Mouse (Mus musculus) embryonic facial prominence, embryonic 12.5 days (tissue): ENCODE measurements around the gene Eef1akmt3. TPM values are rescaled to one million over a fixed set of nuclear protein-coding genes. Genes with fewer than 3 reads are reported as not detected.

Experiments used
- ATAC-seq: fragments of 200-750 bp; cut with Nextera tagmentation; 2 replicates; pipeline ENCODE4 v1.8.0; 2017; ENCODE audit not compliant: insufficient number of reproducible peaks, insufficient read depth, low FRiP score, low TSS enrichment
- H3K27ac ChIP-seq: fragments of 300-500 bp; sonication (generic); 2 replicates; pipeline ENCODE4 v1.5.1; 2016; ENCODE audit warnings: mild to moderate bottlenecking
- H3K27me3 ChIP-seq: fragments of 300-500 bp; sonication (generic); 2 replicates; pipeline ENCODE4 v1.6.1; 2016; ENCODE audit warnings: mild to moderate bottlenecking, moderate library complexity
- H3K36me3 ChIP-seq: fragments of 300-500 bp; sonication (generic); 2 replicates; pipeline ENCODE4 v1.6.1; 2016; ENCODE audit warnings: mild to moderate bottlenecking
- H3K4me1 ChIP-seq: fragments of 300-500 bp; sonication (generic); 2 replicates; pipeline ENCODE4 v1.6.1; 2016
- H3K4me2 ChIP-seq: fragments of 300-500 bp; sonication (generic); replicated peaks from 2 replicates; pipeline ENCODE4 v1.6.1; 2016; ENCODE audit warnings: mild to moderate bottlenecking, moderate library complexity
- H3K4me3 ChIP-seq: fragments of 300-500 bp; sonication (generic); 2 replicates; pipeline ENCODE4 v1.5.1; 2016; ENCODE audit warnings: mild to moderate bottlenecking
- H3K9ac ChIP-seq: fragments of 300-500 bp; sonication (generic); 2 replicates; pipeline ENCODE4 v1.6.1; 2016; ENCODE audit warnings: mild to moderate bottlenecking, moderate library complexity
- H3K9me3 ChIP-seq: fragments of 300-500 bp; sonication (generic); 2 replicates; pipeline ENCODE4 v1.6.1; 2016; ENCODE audit warnings: mild to moderate bottlenecking, moderate library complexity
- WGBS: fragments of 180-500 bp; shearing (Covaris S2); methylation state at CpG from one replicate; pipeline ENCODE4 v1.1.7; 2016; 5-methylcytosine and 5-hydroxymethylcytosine counted together
- polyA plus RNA-seq: library from polyadenylated mRNA; unstranded; fragments of >200 nt; fragmentation: Nextera tagmentation; extraction: Ambion mirVana; gene quantifications from 2 replicates; pipeline ENCODE4 v1.2.1, GENCODE M21; 2016

Eef1akmt3 gene
- polyA plus RNA-seq, 1 experiment from 2014 or later = 0.45 TPM

DNA sequence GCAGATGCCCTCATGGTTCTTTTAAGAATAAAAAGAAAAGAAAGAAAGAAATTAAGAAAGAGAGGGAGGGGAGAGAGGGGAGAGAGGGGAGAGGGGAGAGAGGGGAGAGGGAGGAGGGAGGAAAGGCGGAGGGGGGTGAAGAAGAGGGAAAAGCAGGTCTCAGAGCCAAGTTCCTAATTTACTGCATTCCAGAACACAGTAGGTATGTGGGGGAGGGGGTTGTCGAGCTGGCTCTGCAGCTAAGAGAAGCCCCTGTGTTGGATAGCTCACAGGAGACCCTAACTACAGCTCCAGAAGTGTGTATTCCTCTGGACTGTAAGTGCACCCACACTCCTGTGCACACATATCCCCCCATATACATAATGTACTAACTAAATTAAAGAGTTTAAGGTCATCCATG is 24.2 kb downstream of the Eef1akmt3 start:
- no peak overlapping the region for H3K27ac ChIP-seq
- H3K27me3 ChIP-seq = no peaks in the 10 kb centered on the region
- WGBS = 7% methylated on average over 2 of the region's 2 CpGs
- H3K36me3 ChIP-seq = peaks cover 4% of the 10 kb centered on the region; the same call in 1 of the 2 replicates
- ATAC-seq = no peak; the same call in 1 of the 2 replicates
- no peak overlapping the region for H3K4me3 ChIP-seq
- no peaks in the 10 kb centered on the region; the same call in 1 of the 2 replicates for H3K4me1 ChIP-seq
- H3K9ac ChIP-seq = no peak overlapping the region
- H3K4me2 ChIP-seq = no peak overlapping the region
- no peaks in the 10 kb centered on the region for H3K9me3 ChIP-seq

DNA sequence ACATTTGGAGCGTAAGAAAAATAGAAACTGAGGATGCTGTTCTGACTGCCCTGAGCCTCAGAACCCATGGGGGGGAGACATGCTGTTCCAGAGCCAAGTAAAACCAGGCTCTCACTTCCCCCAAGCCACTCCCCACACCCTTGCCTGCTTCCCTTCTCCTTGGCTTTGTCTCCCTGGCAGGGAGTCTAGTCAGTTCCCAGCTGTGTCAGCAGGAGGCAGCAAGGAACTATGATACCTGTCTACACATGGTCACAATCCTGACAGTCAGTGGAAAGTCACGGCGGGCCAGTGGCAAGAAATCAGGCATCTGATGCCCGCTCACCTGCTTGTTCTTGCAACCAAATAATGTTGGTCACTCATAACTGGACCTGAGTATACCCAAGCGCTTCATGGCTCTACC is 24.8 kb downstream of the Eef1akmt3 start:
- Histone ChIP-seq H3K4me1 (no peaks in the 10 kb centered on the region; the same call in 1 of the 2 replicates), H3K4me3 (no peak overlapping the region), H3K4me2 (no peak overlapping the region), H3K9me3 (no peaks in the 10 kb centered on the region), H3K9ac (no peak overlapping the region), H3K27ac (no peak overlapping the region), H3K36me3 (no peaks in the 10 kb centered on the region), H3K27me3 (no peaks in the 10 kb centered on the region)
- ATAC-seq = no peak
- WGBS = 56% methylated on average over 5 of the region's 5 CpGs

DNA sequence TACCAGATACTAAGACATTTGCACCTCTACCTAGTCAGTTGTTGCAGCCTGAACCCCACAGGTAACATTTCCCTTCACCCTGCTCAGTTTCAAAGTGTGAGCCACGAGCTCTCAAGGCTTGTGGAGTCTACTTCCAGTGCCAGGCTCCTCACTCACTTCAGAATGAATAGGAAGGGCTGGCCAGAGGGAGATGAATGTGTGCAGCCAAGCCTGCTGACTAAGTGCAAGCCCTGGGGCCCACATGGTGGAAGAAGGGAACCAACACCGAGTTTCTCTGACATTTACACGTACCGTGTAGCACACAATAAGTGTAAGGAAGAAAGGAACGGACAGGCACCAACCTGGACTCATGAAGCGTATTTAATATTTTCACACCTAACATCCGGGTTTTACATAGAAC is 37.5 kb downstream of the Eef1akmt3 start:
- WGBS = 85% methylated on average over 7 of the region's 7 CpGs
- Histone ChIP-seq H3K4me1 (no peaks in the 10 kb centered on the region; the same call in 1 of the 2 replicates), H3K4me2 (no peak overlapping the region), H3K27me3 (no peaks in the 10 kb centered on the region), H3K36me3 (peaks cover 12% of the 10 kb centered on the region), H3K4me3 (no peak overlapping the region), H3K27ac (no peak overlapping the region), H3K9ac (no peak overlapping the region), H3K9me3 (no peaks in the 10 kb centered on the region)
- no peak for ATAC-seq

DNA sequence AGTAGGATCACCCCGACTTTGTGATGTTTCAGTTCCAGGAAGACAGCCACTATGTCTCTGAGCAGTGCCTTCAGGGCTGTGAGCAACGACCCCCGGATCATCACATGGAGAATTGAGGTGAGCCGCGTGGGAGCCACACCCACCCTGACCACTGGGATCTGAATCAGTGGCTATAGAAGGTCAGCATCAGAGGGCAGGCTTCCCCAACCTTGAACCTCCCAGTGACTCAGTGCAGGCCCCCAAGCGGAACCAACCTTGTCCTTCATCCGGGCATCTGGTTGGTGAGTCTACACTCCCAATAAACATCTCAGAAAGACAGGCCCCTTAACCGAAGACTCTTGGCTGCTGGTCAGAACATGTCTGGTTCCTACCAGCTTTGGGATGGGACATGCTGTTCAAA is 38.0 kb downstream of the Eef1akmt3 start:
- H3K4me3 ChIP-seq = no peak overlapping the region
- no peaks in the 10 kb centered on the region; the same call in 1 of the 2 replicates for H3K4me1 ChIP-seq
- no peak overlapping the region for H3K27ac ChIP-seq
- WGBS = 86% methylated on average over 8 of the region's 8 CpGs
- H3K4me2 ChIP-seq = no peak overlapping the region
- no peaks in the 10 kb centered on the region for H3K27me3 ChIP-seq
- H3K36me3 ChIP-seq = peaks cover 17% of the 10 kb centered on the region
- no peak overlapping the region for H3K9ac ChIP-seq
- ATAC-seq = no peak
- no peaks in the 10 kb centered on the region for H3K9me3 ChIP-seq

DNA sequence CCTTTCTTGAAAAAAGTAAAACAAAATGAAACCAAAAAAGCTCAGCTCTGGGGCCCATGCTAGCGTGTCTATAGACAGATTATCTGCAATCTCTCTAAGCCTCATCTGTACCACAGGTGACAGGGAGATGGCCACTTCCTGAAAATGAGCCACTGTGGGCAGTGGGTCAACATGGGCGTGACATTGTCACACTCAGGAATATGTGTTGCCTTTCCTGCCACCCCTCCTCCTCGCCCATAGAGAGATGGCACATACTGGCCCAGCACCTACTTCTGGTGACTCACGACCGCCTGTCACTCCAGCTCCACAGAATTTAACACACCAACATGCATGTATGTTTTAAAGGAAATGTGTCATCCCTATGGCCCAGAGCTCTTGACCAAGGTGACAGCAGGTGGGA is 38.5 kb downstream of the Eef1akmt3 start:
- no peak overlapping the region for H3K27ac ChIP-seq
- 91% methylated on average over 5 of the region's 5 CpGs for WGBS
- no peak for ATAC-seq
- H3K4me3 ChIP-seq = no peak overlapping the region
- H3K27me3 ChIP-seq = no peaks in the 10 kb centered on the region
- H3K36me3 ChIP-seq = peaks cover 23% of the 10 kb centered on the region
- no peak overlapping the region for H3K9ac ChIP-seq
- H3K4me2 ChIP-seq = no peak overlapping the region
- no peaks in the 10 kb centered on the region; the same call in 1 of the 2 replicates for H3K4me1 ChIP-seq
- no peaks in the 10 kb centered on the region for H3K9me3 ChIP-seq

DNA sequence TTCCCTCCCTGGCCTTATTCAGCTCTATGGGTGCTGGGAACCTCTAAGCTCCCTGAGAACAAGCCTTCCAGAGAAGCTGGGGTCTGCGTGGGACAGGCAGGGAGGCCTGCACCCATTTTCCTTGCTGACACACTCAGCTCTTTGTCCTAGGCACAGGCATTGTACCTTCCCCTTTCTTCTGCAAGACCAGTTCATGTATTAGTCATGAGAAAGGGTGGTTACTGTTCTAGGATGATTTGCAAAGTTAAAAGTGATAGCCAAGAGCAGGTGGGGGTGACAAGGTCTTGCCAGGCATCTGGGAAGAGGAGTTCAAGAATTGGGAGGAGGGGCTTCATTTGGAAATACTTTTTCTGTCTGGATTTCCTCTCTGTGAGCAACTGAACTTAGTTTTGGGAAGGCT is 39.3 kb downstream of the Eef1akmt3 start:
- no peaks in the 10 kb centered on the region for H3K9me3 ChIP-seq
- no peak for ATAC-seq
- H3K27ac ChIP-seq = no peak overlapping the region
- no peak overlapping the region for H3K9ac ChIP-seq
- no peak overlapping the region for H3K4me3 ChIP-seq
- 81% methylated on average over 1 of the region's 1 CpGs for WGBS
- no peak overlapping the region for H3K4me2 ChIP-seq
- peaks cover 30% of the 10 kb centered on the region for H3K36me3 ChIP-seq
- H3K4me1 ChIP-seq = no peaks in the 10 kb centered on the region; the same call in 1 of the 2 replicates
- H3K27me3 ChIP-seq = no peaks in the 10 kb centered on the region

DNA sequence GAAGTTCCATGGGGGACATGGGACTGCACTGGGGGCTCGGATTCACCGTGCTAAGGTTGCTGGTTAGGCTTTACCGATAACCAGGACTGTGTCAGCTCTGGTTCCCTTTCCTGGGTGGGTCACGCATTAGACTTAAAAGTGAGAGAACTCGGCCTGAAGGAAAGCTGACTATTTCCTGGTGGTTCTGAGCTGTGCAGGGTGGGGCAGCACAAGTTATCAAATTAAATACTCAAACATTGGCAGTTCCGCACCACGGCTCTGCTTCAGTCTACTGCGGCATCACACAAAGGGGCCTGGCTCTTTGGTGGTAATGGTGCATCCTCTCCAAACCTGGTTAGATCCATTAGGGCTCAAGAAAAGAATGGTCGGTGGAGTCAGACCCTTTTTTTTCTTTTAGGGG is 40.0 kb downstream of the Eef1akmt3 start:
- Histone ChIP-seq H3K27me3 (no peaks in the 10 kb centered on the region), H3K4me3 (no peak overlapping the region), H3K36me3 (peaks cover 30% of the 10 kb centered on the region), H3K9ac (no peak overlapping the region), H3K9me3 (no peaks in the 10 kb centered on the region), H3K4me1 (no peaks in the 10 kb centered on the region; the same call in 1 of the 2 replicates), H3K27ac (no peak overlapping the region), H3K4me2 (no peak overlapping the region)
- 83% methylated on average over 9 of the region's 9 CpGs for WGBS
- ATAC-seq = no peak

DNA sequence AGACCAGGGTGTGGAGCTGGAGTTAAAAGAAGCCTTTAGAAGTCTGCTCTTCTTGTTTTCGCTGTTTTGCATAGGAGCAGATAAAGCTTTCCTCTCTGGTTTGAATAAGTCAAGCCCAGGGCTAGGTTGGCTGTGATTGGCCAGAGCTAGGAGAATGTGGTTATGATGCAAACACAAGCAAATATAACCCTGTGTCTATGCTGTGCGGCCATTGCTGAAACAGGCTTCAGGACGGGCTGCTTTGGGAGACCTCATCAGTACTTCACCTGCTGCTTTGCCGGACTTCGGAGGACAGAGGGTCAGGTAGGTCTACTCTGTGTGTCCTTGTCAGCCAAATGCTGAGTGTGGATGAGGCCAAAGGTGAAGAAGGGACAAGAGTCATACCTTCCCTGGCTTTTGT is 40.8 kb downstream of the Eef1akmt3 start, which contains the start of gene Avil:
TSS of gene Avil (plus strand) at position 181 of the 400 bp plus-strand sequence.
- H3K4me3 ChIP-seq = no peak within 1 kb of the TSS
- no peaks in the 10 kb centered on the region; the same call in 1 of the 2 replicates for H3K4me1 ChIP-seq
- no peaks in the 10 kb centered on the region for H3K9me3 ChIP-seq
- H3K9ac ChIP-seq = no peak within 1 kb of the TSS
- 0 out of 2 replicates have a peak within 1 kb of the TSS, but pooled peaks have one; percentile 51 for H3K27ac ChIP-seq
- no peak for ATAC-seq
- no peak within 1 kb of the TSS for H3K4me2 ChIP-seq
- 83% methylated on average over 5 of the region's 5 CpGs for WGBS
- peaks cover 37% of the 10 kb centered on the region for H3K36me3 ChIP-seq
- no peaks in the 10 kb centered on the region for H3K27me3 ChIP-seq

DNA sequence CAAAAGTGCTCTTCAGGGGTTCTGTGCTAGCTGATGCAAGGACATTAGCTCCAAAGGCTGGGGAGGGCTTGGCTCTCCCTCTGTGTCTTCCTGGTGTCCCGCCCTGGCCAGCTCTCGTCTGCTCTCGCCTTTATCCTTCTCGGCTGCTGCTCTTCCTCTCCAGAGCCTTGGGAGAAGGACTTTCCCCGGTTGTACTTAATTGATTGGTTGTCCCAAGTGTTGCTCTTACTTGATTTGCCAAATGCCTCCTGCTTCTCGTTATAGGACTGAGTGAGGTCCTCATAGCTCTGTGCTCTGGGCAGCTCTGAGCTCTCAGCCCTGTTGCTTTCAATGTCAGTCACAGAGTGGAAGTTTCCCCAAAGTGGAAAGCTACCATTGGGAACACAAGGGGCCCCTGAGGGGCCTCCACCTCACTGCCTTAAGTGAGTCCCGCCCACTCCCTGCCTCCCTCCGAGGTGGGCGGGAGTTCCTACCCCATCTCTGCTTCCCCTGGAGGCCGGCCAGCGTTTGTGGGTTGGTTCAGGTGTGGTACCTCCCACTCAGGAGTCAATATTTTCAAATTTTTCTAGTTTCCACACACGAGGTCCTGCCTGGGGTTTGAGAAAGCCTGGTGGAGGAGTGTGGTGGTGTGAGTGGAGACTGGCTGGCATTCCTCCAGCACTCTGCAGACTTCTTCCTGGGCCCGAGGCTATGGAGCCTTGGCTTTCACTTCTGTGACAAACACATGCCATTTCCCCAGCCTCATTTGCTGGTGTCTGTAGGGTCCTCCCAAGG is 43.8 kb downstream of the Eef1akmt3 start:
- Histone ChIP-seq H3K27ac (no peak overlapping the region), H3K4me1 (no peaks in the 10 kb centered on the region; the same call in 1 of the 2 replicates), H3K9ac (no peak overlapping the region), H3K4me3 (no peak overlapping the region), H3K4me2 (no peak overlapping the region), H3K36me3 (peaks cover 67% of the 10 kb centered on the region), H3K27me3 (no peaks in the 10 kb centered on the region), H3K9me3 (no peaks in the 10 kb centered on the region)
- no peak for ATAC-seq
- WGBS = 71% methylated on average over 13 of the region's 13 CpGs

DNA sequence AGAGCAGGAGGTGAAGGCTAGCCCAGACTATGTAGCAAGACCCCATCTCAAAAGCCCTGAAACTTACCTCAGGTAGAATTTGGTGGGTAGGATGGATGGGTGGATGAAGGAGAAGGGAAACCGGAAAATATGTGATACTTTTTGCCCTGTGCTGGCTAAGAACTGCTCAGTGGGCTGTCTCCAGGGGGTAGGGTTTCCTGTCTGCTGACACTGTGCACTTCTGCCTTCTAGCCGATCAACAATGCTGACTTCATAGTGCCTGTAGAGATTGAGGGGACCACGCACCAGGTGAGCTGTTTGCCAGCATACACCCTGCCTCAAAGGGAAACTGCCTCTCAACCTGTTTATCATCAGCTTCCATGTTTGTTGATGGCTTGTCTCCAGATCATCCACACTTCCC is 47.7 kb downstream of the Eef1akmt3 start:
- Histone ChIP-seq H3K9ac (no peak overlapping the region), H3K4me2 (no peak overlapping the region), H3K4me3 (no peak overlapping the region), H3K27me3 (no peaks in the 10 kb centered on the region), H3K36me3 (peaks cover 68% of the 10 kb centered on the region), H3K9me3 (no peaks in the 10 kb centered on the region), H3K4me1 (peaks cover 5% of the 10 kb centered on the region; the same call in 1 of the 2 replicates), H3K27ac (no peak overlapping the region)
- WGBS = 91% methylated on average over 3 of the region's 3 CpGs
- ATAC-seq = no peak

DNA sequence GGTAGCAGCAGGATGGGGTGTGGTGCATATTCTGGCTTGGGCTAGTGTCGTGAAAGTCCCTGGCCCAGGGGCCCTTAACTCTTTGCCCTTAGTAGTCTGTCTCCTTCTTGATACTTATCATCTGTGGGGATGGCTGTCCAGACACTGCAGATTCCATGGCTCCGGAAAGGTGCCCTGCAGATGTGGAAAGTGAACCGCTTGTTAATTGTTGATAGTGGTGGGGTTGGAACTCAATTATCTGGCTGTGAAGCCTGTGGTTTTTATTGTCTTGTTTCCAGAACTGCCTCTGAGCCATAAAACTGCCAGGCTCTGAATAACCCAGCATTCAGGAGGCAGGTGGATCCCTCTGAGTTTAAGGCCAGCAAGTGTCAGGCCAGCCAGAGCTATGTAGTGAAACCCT is 49.6 kb downstream of the Eef1akmt3 start:
- no peak for ATAC-seq
- H3K4me1 ChIP-seq = peaks cover 25% of the 10 kb centered on the region
- no peak overlapping the region for H3K4me3 ChIP-seq
- no peaks in the 10 kb centered on the region for H3K27me3 ChIP-seq
- H3K9me3 ChIP-seq = no peaks in the 10 kb centered on the region
- no peak overlapping the region for H3K9ac ChIP-seq
- no peak overlapping the region for H3K4me2 ChIP-seq
- 82% methylated on average over 3 of the region's 3 CpGs for WGBS
- H3K27ac ChIP-seq = no peak overlapping the region
- H3K36me3 ChIP-seq = peaks cover 52% of the 10 kb centered on the region

DNA sequence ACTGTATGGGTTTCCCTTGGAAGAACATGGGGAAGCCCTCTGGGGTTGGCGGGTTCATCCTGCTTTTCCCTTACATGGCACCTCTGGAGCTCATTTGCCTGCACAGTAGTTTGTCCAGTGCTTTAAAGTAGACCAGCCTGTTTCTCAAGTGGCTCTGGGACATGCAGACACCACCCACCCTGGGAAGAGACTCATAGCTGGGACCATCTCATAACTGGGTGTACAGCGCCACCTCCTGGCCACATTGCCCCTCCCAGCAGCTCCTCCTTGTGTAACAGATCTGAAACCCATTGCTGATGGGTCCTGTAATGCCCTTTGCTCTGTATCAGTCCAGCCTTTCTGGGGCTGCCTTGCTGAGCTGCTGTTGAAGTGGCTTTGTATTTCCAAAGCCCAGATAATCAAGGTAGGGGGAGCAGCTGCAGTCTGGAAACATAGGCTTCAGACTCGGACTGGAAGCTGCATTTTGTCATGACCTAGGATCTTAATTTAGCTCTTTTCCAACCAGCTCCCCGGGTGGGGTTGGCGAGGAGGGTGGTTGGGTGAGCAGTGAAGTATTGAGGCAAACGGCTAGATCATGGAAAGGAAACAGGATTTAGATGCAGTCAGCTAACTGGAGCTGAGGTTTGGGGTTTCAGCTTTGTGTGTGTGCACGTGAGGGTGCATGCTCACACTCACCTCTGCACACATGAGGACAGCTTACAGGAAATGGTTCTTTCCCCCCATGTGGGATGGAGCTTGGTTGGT is 50.8 kb downstream of the Eef1akmt3 start:
- H3K4me3 ChIP-seq = no peak overlapping the region
- peaks cover 44% of the 10 kb centered on the region for H3K36me3 ChIP-seq
- peaks cover 36% of the 10 kb centered on the region for H3K4me1 ChIP-seq
- no peak for ATAC-seq
- no peak overlapping the region for H3K4me2 ChIP-seq
- 65% methylated on average over 7 of the region's 7 CpGs for WGBS
- H3K27me3 ChIP-seq = no peaks in the 10 kb centered on the region
- H3K27ac ChIP-seq = peak overlapping the region; percentile 67
- H3K9me3 ChIP-seq = no peaks in the 10 kb centered on the region
- no peak overlapping the region for H3K9ac ChIP-seq
